Mouse (Mus musculus) midbrain, embryonic 12.5 days (tissue): ENCODE measurements at regions not wholly inside any gene's neighbourhood (a gene's known extent, or its start where the extent isn't known, plus 50 kb on each side); places are given as distances from the start of the nearest gene placed in this dataset.

Source experiments
- ATAC-seq: fragments of 200-750 bp; cut with Nextera tagmentation; 2 replicates; pipeline ENCODE4 v1.8.0; 2017; ENCODE audit warnings: low read depth, moderate TSS enrichment, moderate library complexity; ENCODE audit not compliant: low FRiP score
- H3K27ac ChIP-seq: fragments of 300-500 bp; sonication (generic); replicated peaks from 2 replicates; pipeline ENCODE4 v1.5.1; 2016; ENCODE audit warnings: mild to moderate bottlenecking
- H3K27me3 ChIP-seq: fragments of 300-500 bp; sonication (generic); 2 replicates; pipeline ENCODE4 v1.6.1; 2016; ENCODE audit warnings: mild to moderate bottlenecking
- H3K36me3 ChIP-seq: fragments of 300-500 bp; sonication (generic); 2 replicates; pipeline ENCODE4 v1.6.1; 2016
- H3K4me1 ChIP-seq: fragments of 300-500 bp; sonication (generic); 2 replicates; pipeline ENCODE4 v1.6.1; 2016
- H3K4me2 ChIP-seq: fragments of 300-500 bp; sonication (generic); replicated peaks from 2 replicates; pipeline ENCODE4 v1.6.1; 2016; ENCODE audit warnings: mild to moderate bottlenecking, moderate library complexity
- H3K4me3 ChIP-seq: fragments of 300-500 bp; sonication (generic); 2 replicates; pipeline ENCODE4 v1.5.1; 2016; ENCODE audit warnings: mild to moderate bottlenecking
- H3K9ac ChIP-seq: fragments of 300-500 bp; sonication (generic); replicated peaks from 2 replicates; pipeline ENCODE4 v1.6.1; 2016; ENCODE audit warnings: mild to moderate bottlenecking, moderate library complexity
- H3K9me3 ChIP-seq: fragments of 300-500 bp; sonication (generic); 2 replicates; pipeline ENCODE4 v1.6.1; 2016; ENCODE audit warnings: mild to moderate bottlenecking
- WGBS: fragments of 180-500 bp; shearing (Covaris S2); methylation state at CpG from one replicate; pipeline ENCODE4 v1.1.7; 2016; 5-methylcytosine and 5-hydroxymethylcytosine counted together

- Histone ChIP-seq H3K4me1 (peaks cover 7% of the 10 kb centered on the region), H3K4me3 (no peak overlapping the region), H3K9me3 (no peaks in the 10 kb centered on the region), H3K4me2 (no peak overlapping the region), H3K9ac (no peak overlapping the region), H3K36me3 (no peaks in the 10 kb centered on the region), H3K27ac (no peak overlapping the region), H3K27me3 (no peaks in the 10 kb centered on the region)
- 94% methylated on average over 1 of the region's 1 CpGs for whole genome bisulfite sequencing
- ATAC-seq, result no peak
These were observed 113.5 kb upstream of the Snx19 start for GRCm38 (mm10) chr9:30313360-30313759.

GRCm38 (mm10) chr9:30314355-30315171 lies 112.3 kb upstream of the Snx19 start:
- Histone ChIP-seq H3K36me3 (no peaks in the 10 kb centered on the region), H3K4me2 (no peak overlapping the region), H3K4me3 (no peak overlapping the region), H3K27ac (no peak overlapping the region), H3K4me1 (no peaks in the 10 kb centered on the region), H3K9ac (no peak overlapping the region), H3K27me3 (no peaks in the 10 kb centered on the region), H3K9me3 (no peaks in the 10 kb centered on the region)
- 78% methylated on average over 15 of the region's 15 CpGs for WGBS
- no peak for ATAC-seq

- H3K4me2 ChIP-seq, result no peak overlapping the region
- H3K27ac ChIP-seq, result no peak overlapping the region
- WGBS, result 45% methylated on average over 6 of the region's 6 CpGs
- no peaks in the 10 kb centered on the region for H3K27me3 ChIP-seq
- H3K36me3 ChIP-seq, result no peaks in the 10 kb centered on the region
- no peaks in the 10 kb centered on the region for H3K9me3 ChIP-seq
- ATAC-seq, result no peak
- H3K9ac ChIP-seq, result no peak overlapping the region
- no peak overlapping the region for H3K4me3 ChIP-seq
- H3K4me1 ChIP-seq, result no peaks in the 10 kb centered on the region
These were observed 111.7 kb upstream of the Snx19 start for GRCm38 (mm10) chr9:30315172-30315644.

GRCm38 (mm10) chr9:30344866-30345265 lies 82.0 kb upstream of the Snx19 start:
- Histone ChIP-seq H3K27me3 (no peaks in the 10 kb centered on the region), H3K4me1 (no peaks in the 10 kb centered on the region), H3K4me2 (no peak overlapping the region), H3K9me3 (no peaks in the 10 kb centered on the region), H3K9ac (no peak overlapping the region), H3K36me3 (no peaks in the 10 kb centered on the region), H3K4me3 (no peak overlapping the region), H3K27ac (no peak overlapping the region)
- ATAC-seq, result no peak
- WGBS, result 78% methylated on average over 2 of the region's 2 CpGs

GRCm38 (mm10) chr9:30353965-30354364 lies 72.9 kb upstream of the Snx19 start:
- Histone ChIP-seq H3K4me1 (no peaks in the 10 kb centered on the region), H3K9me3 (no peaks in the 10 kb centered on the region), H3K36me3 (no peaks in the 10 kb centered on the region), H3K4me3 (no peak overlapping the region), H3K27ac (no peak overlapping the region), H3K9ac (no peak overlapping the region), H3K27me3 (no peaks in the 10 kb centered on the region), H3K4me2 (no peak overlapping the region)
- 78% methylated on average over 4 of the region's 4 CpGs for WGBS
- no peak for ATAC-seq

- H3K27me3 ChIP-seq, result no peaks in the 10 kb centered on the region
- ATAC-seq, result no peak
- H3K9me3 ChIP-seq, result no peaks in the 10 kb centered on the region
- WGBS, result 91% methylated on average over 2 of the region's 2 CpGs
- H3K4me3 ChIP-seq, result no peak overlapping the region
- H3K27ac ChIP-seq, result no peak overlapping the region
- no peak overlapping the region for H3K9ac ChIP-seq
- H3K36me3 ChIP-seq, result no peaks in the 10 kb centered on the region
- no peaks in the 10 kb centered on the region for H3K4me1 ChIP-seq
- H3K4me2 ChIP-seq, result no peak overlapping the region
These were observed 71.3 kb upstream of the Snx19 start for GRCm38 (mm10) chr9:30355642-30356041.

- Histone ChIP-seq H3K9ac (no peak overlapping the region), H3K9me3 (no peaks in the 10 kb centered on the region), H3K27ac (no peak overlapping the region), H3K4me3 (no peak overlapping the region), H3K36me3 (no peaks in the 10 kb centered on the region), H3K4me1 (no peaks in the 10 kb centered on the region), H3K27me3 (no peaks in the 10 kb centered on the region), H3K4me2 (no peak overlapping the region)
- ATAC-seq, result no peak
- WGBS, result 80% methylated on average over 11 of the region's 11 CpGs
These were observed 57.1 kb upstream of the Snx19 start for GRCm38 (mm10) chr9:30369554-30370440.

GRCm38 (mm10) chr9:30370789-30371188 lies 56.1 kb upstream of the Snx19 start:
- Histone ChIP-seq H3K9ac (no peak overlapping the region), H3K4me1 (no peaks in the 10 kb centered on the region), H3K9me3 (no peaks in the 10 kb centered on the region), H3K4me2 (no peak overlapping the region), H3K27ac (no peak overlapping the region), H3K27me3 (no peaks in the 10 kb centered on the region), H3K4me3 (no peak overlapping the region), H3K36me3 (no peaks in the 10 kb centered on the region)
- no peak for ATAC-seq
- WGBS, result 78% methylated on average over 2 of the region's 2 CpGs

GRCm38 (mm10) chr9:30376908-30377307 lies 50.0 kb upstream of the Snx19 start:
- H3K9me3 ChIP-seq, result no peaks in the 10 kb centered on the region
- 77% methylated on average over 3 of the region's 3 CpGs for WGBS
- no peak overlapping the region for H3K9ac ChIP-seq
- ATAC-seq, result no peak
- H3K4me3 ChIP-seq, result no peak overlapping the region
- no peaks in the 10 kb centered on the region for H3K27me3 ChIP-seq
- H3K4me1 ChIP-seq, result 0 out of 2 replicates have a peak, but pooled peaks cover 2% of the 10 kb centered on the region
- H3K27ac ChIP-seq, result no peak overlapping the region
- no peak overlapping the region for H3K4me2 ChIP-seq
- no peaks in the 10 kb centered on the region for H3K36me3 ChIP-seq
